Mouse (Mus musculus) heart, embryonic 15.5 days (tissue): ENCODE data around the gene Far1. TPM values are rescaled to one million over a fixed set of nuclear protein-coding genes. Genes with fewer than 3 reads are reported as not detected.

Experiments used
- ATAC-seq: fragments of 200-750 bp; cut with Nextera tagmentation; replicated peaks from 2 replicates; pipeline ENCODE4 v1.8.0; 2017; ENCODE audit warnings: low read depth, moderate TSS enrichment; ENCODE audit not compliant: insufficient number of reproducible peaks, insufficient read depth, low FRiP score
- H3K27ac ChIP-seq: fragments of 300-500 bp; sonication (generic); 2 replicates; pipeline ENCODE4 v1.5.1; 2015; ENCODE audit warnings: mild to moderate bottlenecking, inconsistent platforms
- H3K27me3 ChIP-seq: fragments of 300-500 bp; sonication (generic); 2 replicates; pipeline ENCODE4 v1.6.1; 2015; ENCODE audit warnings: inconsistent platforms
- H3K36me3 ChIP-seq: fragments of 300-500 bp; sonication (generic); 2 replicates; pipeline ENCODE4 v1.6.1; 2015; ENCODE audit warnings: mild to moderate bottlenecking, inconsistent platforms
- H3K4me1 ChIP-seq: fragments of 300-500 bp; sonication (generic); replicated peaks from 2 replicates; pipeline ENCODE4 v1.6.1; 2015; ENCODE audit warnings: inconsistent platforms
- H3K4me2 ChIP-seq: fragments of 300-500 bp; sonication (generic); 2 replicates; pipeline ENCODE4 v1.6.1; 2015; ENCODE audit warnings: inconsistent platforms, mild to moderate bottlenecking, moderate library complexity
- H3K4me3 ChIP-seq: fragments of 300-500 bp; sonication (generic); 2 replicates; pipeline ENCODE4 v1.5.1; 2015; ENCODE audit warnings: mild to moderate bottlenecking, inconsistent platforms
- H3K9ac ChIP-seq: fragments of 300-500 bp; sonication (generic); 2 replicates; pipeline ENCODE4 v1.6.1; 2015; ENCODE audit warnings: mild to moderate bottlenecking, inconsistent platforms
- H3K9me3 ChIP-seq: fragments of 300-500 bp; sonication (generic); replicated peaks from 2 replicates; pipeline ENCODE4 v1.6.1; 2016; ENCODE audit warnings: inconsistent platforms
- WGBS: fragments of 180-500 bp; shearing (Covaris S2); methylation state at CpG from one replicate; pipeline ENCODE4 v1.1.7; 2015; ENCODE audit warnings: mixed read lengths; 5-methylcytosine and 5-hydroxymethylcytosine counted together
- polyA plus RNA-seq: library from polyadenylated mRNA; unstranded; fragments of >200 nt; fragmentation: Nextera tagmentation; extraction: Ambion mirVana; gene quantifications from 2 replicates; pipeline ENCODE4 v1.2.1, GENCODE M21; 2015

Gene Far1
- polyA plus RNA-seq, 1 experiment from 2014 or later, result 43.5 TPM

DNA sequence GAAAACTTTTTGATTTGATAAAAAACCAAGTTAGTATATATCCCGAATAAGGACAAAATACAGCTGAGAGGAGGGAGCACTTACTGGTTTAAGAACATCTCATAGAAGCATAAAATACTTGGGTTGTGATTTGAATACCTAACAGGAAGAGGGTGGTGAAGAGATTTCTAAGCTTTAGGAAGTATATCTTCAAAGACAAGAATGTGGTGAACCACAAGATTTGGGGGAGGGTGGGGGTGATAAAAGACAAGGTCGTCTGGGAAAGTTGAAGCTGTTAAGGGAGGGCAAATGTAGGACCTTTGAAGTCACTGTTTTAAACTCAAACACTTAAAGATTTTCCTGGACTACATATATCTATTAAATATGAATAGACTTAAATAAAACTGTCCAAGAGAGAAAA, 59.1 kb downstream of the Far1 start:
- no peaks in the 10 kb centered on the region for H3K27me3 ChIP-seq
- no peak overlapping the region for H3K4me2 ChIP-seq
- 49% methylated on average over 2 of the region's 2 CpGs for WGBS
- H3K36me3 ChIP-seq, result peaks cover 5% of the 10 kb centered on the region; the same call in 1 of the 2 replicates
- no peak overlapping the region for H3K9ac ChIP-seq
- no peak for ATAC-seq
- H3K27ac ChIP-seq, result no peak overlapping the region
- 0 out of 2 replicates have a peak, but pooled peaks cover 4% of the 10 kb centered on the region for H3K4me1 ChIP-seq
- H3K9me3 ChIP-seq, result no peaks in the 10 kb centered on the region
- H3K4me3 ChIP-seq, result no peak overlapping the region

DNA sequence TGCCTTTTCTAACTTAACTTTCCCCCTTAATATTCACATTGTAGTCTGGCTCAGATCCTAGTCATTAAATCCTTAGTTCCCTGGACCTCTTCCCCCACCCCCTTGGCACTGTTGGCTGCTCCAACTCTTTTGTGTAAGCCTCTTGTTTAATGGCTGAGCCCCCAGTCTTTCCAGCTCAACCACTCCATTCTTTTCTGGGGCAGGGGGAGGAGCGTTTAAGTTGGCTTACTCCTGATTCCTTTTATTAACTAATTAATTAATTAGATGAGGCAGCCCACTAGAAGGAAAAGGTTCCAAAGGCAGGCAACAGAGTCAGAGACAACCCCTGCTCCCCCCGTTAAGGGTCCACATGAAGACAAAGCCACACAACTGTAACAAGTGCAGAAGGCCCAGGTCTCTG, 68.5 kb downstream of the Far1 start:
- no peak overlapping the region for H3K4me2 ChIP-seq
- ATAC-seq, result no peak
- H3K27me3 ChIP-seq, result no peaks in the 10 kb centered on the region
- no peaks in the 10 kb centered on the region for H3K9me3 ChIP-seq
- no peaks in the 10 kb centered on the region for H3K36me3 ChIP-seq
- whole genome bisulfite sequencing, result 80% methylated on average over 2 of the region's 2 CpGs
- H3K9ac ChIP-seq, result no peak overlapping the region
- H3K4me1 ChIP-seq, result no peaks in the 10 kb centered on the region
- no peak overlapping the region for H3K4me3 ChIP-seq
- H3K27ac ChIP-seq, result no peak overlapping the region

DNA sequence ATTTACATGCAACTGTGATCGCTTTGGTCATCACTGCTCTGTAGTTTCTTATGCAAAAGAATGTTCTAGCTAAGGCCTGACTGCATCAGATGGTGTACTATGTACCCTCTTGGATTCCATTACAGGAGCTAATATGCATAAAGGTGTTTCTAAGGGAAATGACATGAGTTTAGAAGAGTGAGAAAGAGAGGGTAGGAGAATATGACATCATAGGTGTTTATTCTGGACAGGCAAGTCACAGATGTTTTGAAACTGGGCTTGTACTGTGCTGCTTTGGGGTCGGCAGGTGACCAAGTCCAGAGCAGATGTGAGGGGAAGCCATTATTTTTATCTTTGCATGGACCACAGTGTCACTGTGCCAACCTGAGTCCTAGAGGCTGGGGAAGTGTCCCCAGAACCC, 75.6 kb downstream of the Far1 start:
- no peak overlapping the region for H3K4me3 ChIP-seq
- H3K27me3 ChIP-seq, result no peaks in the 10 kb centered on the region
- no peak for ATAC-seq
- H3K27ac ChIP-seq, result no peak overlapping the region
- no peaks in the 10 kb centered on the region for H3K36me3 ChIP-seq
- WGBS, result 84% methylated on average over 2 of the region's 2 CpGs
- H3K9ac ChIP-seq, result no peak overlapping the region
- H3K4me1 ChIP-seq, result peaks cover 9% of the 10 kb centered on the region; the same call in 1 of the 2 replicates
- no peaks in the 10 kb centered on the region for H3K9me3 ChIP-seq
- no peak overlapping the region for H3K4me2 ChIP-seq

DNA sequence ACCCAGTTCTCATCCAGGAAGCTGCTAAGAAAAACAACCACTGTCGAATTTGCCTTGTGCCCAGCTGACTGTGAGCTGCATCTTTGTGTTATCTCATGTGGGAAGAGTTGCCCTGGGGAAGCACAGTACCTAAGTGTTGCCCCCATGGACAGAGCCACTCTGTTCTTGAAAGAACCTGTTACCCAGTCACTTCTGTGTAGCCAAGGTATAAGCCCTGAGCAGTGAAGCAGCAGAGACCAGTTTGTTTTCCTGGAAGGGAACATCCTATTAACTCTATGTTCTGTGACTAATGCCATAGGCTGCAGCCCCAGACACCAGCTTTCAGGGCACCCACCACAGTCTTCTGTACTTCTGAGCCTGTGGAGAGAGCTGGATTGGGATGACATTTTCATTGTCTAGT, 76.7 kb downstream of the Far1 start:
- 26% methylated on average over 1 of the region's 1 CpGs for WGBS
- Histone ChIP-seq H3K9ac (no peak overlapping the region), H3K27ac (no peak overlapping the region), H3K9me3 (no peaks in the 10 kb centered on the region), H3K4me2 (no peak overlapping the region), H3K4me1 (peaks cover 9% of the 10 kb centered on the region; the same call in 1 of the 2 replicates), H3K27me3 (no peaks in the 10 kb centered on the region), H3K36me3 (no peaks in the 10 kb centered on the region), H3K4me3 (no peak overlapping the region)
- ATAC-seq, result no peak

DNA sequence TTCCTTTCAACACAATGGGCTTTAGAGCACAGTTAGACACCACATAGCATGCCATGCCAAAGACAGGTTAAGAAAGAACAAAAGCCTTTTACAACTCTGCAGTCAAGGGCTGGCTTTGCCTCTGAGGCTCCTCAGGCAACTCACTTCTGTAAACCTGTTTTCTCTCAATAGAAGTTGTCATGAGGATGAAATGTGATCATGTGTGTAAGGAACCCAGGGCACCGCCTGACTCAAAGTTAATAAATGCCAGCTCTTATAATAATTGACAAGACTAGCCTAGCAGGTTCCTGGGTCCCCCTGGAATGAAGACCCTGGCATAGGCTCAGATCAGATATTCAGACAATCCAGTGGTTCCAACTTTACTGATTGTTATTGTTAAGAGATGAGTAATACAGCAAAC, 77.5 kb downstream of the Far1 start:
- ATAC-seq, result no peak
- Histone ChIP-seq H3K4me2 (no peak overlapping the region), H3K27ac (no peak overlapping the region), H3K4me3 (no peak overlapping the region), H3K4me1 (peaks cover 9% of the 10 kb centered on the region; the same call in 1 of the 2 replicates), H3K27me3 (no peaks in the 10 kb centered on the region), H3K9me3 (no peaks in the 10 kb centered on the region), H3K36me3 (no peaks in the 10 kb centered on the region), H3K9ac (no peak overlapping the region)
- WGBS, result 81% methylated on average over 1 of the region's 1 CpGs

DNA sequence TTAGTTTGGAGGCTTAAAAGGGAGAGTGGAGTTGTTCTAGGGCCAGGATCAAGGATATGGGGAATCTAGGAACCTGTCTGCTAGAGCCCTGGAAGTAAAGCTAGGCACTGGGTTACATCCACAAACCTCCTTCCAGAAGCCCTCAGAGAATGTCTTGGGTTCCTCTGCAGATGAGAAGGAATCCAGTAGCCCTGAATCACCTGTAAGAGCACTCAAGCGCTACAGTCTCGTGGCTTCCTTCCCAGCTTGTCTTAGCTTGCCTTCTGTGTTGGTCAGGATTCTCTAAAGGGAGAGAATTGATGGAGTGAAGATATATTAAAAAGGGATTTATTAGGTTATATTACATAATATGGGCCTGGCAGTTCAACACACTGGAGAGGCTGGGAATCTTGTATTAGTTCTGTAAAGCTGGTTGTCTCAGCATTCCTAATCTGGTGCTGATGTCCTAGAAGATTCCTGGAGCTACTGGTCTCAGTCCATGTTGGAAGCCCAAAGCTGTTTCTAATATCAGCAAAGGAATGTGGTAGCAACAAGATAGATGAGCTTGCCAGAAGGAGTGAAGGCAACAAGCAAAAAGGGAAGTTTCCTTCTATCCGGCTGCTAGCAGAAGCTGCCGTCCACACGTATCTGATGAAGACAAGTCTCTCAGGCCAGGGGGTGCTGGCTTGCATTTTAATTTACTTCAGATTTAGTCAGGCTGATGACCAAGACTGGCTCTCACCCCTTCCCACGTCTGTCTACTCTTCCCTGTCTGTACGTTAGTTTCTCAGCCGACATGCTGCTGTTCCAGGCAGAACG, 78.1 kb downstream of the Far1 start:
- no peaks in the 10 kb centered on the region for H3K36me3 ChIP-seq
- no peaks in the 10 kb centered on the region for H3K27me3 ChIP-seq
- no peak overlapping the region for H3K4me3 ChIP-seq
- H3K9ac ChIP-seq, result no peak overlapping the region
- peaks cover 9% of the 10 kb centered on the region; the same call in 1 of the 2 replicates for H3K4me1 ChIP-seq
- no peak overlapping the region for H3K27ac ChIP-seq
- ATAC-seq, result no peak
- no peak overlapping the region for H3K4me2 ChIP-seq
- H3K9me3 ChIP-seq, result no peaks in the 10 kb centered on the region
- WGBS, result 67% methylated on average over 9 of the region's 9 CpGs

DNA sequence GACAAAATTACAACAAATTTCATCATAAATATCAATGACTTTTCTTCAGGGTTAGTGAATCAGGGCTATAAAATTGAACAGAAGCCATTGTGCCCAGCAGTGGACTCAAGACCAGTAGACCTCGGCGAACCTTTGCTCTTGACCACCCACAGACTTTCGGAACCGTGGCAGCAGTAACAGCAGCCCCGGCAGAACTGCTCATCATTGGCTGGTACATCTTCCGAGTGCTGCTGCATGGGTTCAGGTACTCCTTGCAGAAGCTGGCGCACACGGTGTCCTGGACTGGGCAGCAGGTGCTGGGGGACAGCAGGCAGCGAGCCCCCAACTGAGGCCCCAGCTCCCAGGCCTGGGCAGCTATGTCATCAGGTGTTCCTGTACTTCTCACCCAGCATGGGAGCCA, 79.1 kb downstream of the Far1 start:
- WGBS, result 90% methylated on average over 9 of the region's 9 CpGs
- no peak overlapping the region for H3K4me3 ChIP-seq
- H3K4me2 ChIP-seq, result no peak overlapping the region
- H3K27me3 ChIP-seq, result no peaks in the 10 kb centered on the region
- no peak overlapping the region for H3K27ac ChIP-seq
- no peak for ATAC-seq
- peaks cover 9% of the 10 kb centered on the region; the same call in 1 of the 2 replicates for H3K4me1 ChIP-seq
- no peak overlapping the region for H3K9ac ChIP-seq
- no peaks in the 10 kb centered on the region for H3K36me3 ChIP-seq
- H3K9me3 ChIP-seq, result no peaks in the 10 kb centered on the region

DNA sequence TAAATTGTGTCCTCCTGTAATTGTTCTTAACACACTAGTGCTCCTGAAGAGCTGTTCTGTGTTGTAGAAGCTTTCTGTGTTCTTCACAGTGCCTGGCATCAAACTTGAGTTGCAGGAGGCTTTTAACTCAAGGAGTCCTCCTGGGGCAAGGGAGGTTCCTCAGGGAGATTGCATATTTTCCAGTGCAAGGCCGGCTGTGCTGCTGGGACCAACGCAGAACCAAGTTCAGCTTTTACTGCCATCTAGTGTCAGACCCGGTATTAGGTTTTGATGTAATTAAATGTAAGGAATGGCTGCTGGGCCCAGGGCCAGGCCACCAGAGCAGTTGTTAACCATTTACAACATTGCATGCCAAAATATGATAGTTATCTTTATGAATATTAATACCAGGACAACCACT, 80.7 kb downstream of the Far1 start:
- no peak overlapping the region for H3K27ac ChIP-seq
- no peak overlapping the region for H3K9ac ChIP-seq
- H3K4me1 ChIP-seq, result peaks cover 9% of the 10 kb centered on the region; the same call in 1 of the 2 replicates
- no peaks in the 10 kb centered on the region for H3K27me3 ChIP-seq
- no peaks in the 10 kb centered on the region for H3K9me3 ChIP-seq
- WGBS, result 0% methylated on average over 3 of the region's 3 CpGs
- ATAC-seq, result peak; percentile 58; the same call in 1 of the 2 replicates
- H3K4me2 ChIP-seq, result no peak overlapping the region
- H3K4me3 ChIP-seq, result no peak overlapping the region
- H3K36me3 ChIP-seq, result no peaks in the 10 kb centered on the region

DNA sequence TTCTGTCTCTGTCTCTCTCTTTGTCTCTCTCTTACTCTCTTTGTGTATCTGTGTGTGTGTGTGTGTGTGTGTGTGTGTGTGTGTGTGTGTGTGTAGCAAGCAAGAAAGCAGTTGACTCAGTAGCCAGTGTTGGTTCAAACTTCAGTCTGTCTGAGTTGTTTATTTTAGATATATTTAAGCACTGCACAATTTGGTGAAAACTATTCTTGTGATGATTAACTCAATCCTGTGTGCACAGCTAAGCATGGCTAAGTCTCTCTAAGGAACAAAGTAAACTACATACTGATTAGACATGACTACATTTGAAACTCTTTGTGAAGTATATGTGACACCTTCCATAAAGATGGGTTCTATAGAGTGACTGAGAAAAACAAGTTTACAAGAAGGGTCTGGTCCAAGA, 83.6 kb downstream of the Far1 start:
- Histone ChIP-seq H3K36me3 (no peaks in the 10 kb centered on the region), H3K27ac (no peak overlapping the region), H3K4me3 (no peak overlapping the region), H3K4me1 (peaks cover 2% of the 10 kb centered on the region; the same call in 1 of the 2 replicates), H3K9ac (no peak overlapping the region), H3K9me3 (no peaks in the 10 kb centered on the region), H3K4me2 (no peak overlapping the region), H3K27me3 (no peaks in the 10 kb centered on the region)
- no peak for ATAC-seq

DNA sequence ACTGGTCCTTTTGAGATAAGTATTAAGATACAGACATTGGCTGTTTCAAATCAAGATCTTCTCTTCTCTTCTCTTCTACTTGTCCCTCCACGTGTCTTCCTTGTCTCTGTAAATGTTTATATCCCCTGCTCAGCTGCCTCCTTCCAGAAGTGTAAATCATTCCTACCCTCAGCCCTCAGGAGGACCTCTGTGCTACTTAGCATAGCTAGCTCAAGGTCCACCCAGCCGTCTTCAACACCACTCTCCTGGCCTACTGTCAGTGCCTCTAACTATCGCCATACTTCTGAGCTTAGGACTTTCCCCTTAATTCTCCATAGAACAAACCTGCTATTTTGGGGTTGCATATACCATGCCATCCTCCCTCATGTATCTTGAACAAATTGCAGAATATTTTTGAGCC, 88.2 kb downstream of the Far1 start:
- H3K4me2 ChIP-seq, result no peak overlapping the region
- ATAC-seq, result no peak
- H3K27ac ChIP-seq, result no peak overlapping the region
- H3K9me3 ChIP-seq, result no peaks in the 10 kb centered on the region
- WGBS, result 65% methylated on average over 3 of the region's 3 CpGs
- H3K4me1 ChIP-seq, result no peaks in the 10 kb centered on the region
- no peak overlapping the region for H3K9ac ChIP-seq
- H3K4me3 ChIP-seq, result no peak overlapping the region
- no peaks in the 10 kb centered on the region for H3K36me3 ChIP-seq
- H3K27me3 ChIP-seq, result no peaks in the 10 kb centered on the region

DNA sequence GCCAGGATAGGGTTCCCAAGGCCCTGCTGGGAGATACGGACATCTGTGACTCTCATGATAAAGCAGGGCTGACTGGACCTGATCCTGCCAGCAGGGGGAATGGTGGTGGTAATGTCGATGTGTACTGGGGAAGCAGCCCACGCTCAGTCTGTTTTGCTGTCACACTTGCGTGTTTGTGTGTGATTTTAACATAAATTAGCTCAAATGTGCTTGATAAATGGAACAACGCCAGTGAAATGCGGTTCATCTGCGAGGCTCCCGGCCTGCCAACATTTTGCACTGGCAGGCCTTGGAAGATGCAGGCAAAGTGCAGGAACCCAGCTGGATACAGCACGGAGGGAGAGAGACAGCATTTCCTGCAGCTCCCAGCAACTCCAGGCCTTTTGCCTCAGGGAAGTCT, 94.3 kb downstream of the Far1 start:
- no peaks in the 10 kb centered on the region for H3K9me3 ChIP-seq
- no peak for ATAC-seq
- peak overlapping the region; percentile 36; the same call in 1 of the 2 replicates for H3K4me2 ChIP-seq
- no peak overlapping the region for H3K9ac ChIP-seq
- no peaks in the 10 kb centered on the region for H3K27me3 ChIP-seq
- WGBS, result 32% methylated on average over 9 of the region's 9 CpGs
- no peak overlapping the region for H3K4me3 ChIP-seq
- 0 out of 2 replicates have a peak, but pooled peaks cover 2% of the 10 kb centered on the region for H3K4me1 ChIP-seq
- no peak overlapping the region for H3K27ac ChIP-seq
- H3K36me3 ChIP-seq, result no peaks in the 10 kb centered on the region
